Mouse (Mus musculus) kidney, adult 2 months (tissue): Measurements from ENCODE around the gene Col4a2.

Experiments used
- CTCF ChIP-seq: fragments of 200-500 bp; conservative IDR thresholded peaks from 2 replicates; pipeline ENCODE4 v1.5.1; 2011; ENCODE audit warnings: low read depth, mild to moderate bottlenecking, control low read depth, low read length, moderate library complexity, mixed read lengths; ENCODE audit not compliant: insufficient read depth, insufficient read length
- POLR2A ChIP-seq: fragments of 200-500 bp; IDR thresholded peaks from one replicate; pipeline ENCODE4 v1.6.1; 2011; ENCODE audit warnings: low read depth, low read length, control low read depth

DNA sequence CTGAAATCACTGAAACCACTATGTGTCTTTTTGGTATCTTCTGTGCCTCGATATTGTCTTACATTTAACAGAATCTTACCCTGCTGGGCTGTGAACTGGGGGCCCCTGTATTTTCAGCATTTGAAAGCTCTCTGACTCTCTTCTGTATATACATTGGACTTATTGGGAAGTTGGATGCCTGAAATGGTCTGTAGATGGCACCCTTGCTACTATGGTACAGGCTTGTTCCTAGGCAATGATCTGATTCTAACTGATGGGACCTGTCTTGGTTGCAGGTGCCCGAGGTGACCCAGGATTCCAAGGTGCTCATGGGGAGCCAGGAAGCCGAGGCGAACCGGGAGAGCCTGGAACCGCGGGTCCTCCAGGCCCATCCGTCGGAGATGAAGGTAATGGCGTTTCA is 102.5 kb downstream of the Col4a2 start:
- TF ChIP-seq POLR2A (no peak), CTCF (no peak)
